Mouse (Mus musculus): Measurements from ENCODE around the gene Trak1. TPM values are rescaled to one million over a fixed set of nuclear protein-coding genes. Genes with fewer than 3 reads are reported as not detected.

Gene Trak1
- polyA plus RNA-seq, 1 experiment from 2014 or later = 32.9 TPM

DNA sequence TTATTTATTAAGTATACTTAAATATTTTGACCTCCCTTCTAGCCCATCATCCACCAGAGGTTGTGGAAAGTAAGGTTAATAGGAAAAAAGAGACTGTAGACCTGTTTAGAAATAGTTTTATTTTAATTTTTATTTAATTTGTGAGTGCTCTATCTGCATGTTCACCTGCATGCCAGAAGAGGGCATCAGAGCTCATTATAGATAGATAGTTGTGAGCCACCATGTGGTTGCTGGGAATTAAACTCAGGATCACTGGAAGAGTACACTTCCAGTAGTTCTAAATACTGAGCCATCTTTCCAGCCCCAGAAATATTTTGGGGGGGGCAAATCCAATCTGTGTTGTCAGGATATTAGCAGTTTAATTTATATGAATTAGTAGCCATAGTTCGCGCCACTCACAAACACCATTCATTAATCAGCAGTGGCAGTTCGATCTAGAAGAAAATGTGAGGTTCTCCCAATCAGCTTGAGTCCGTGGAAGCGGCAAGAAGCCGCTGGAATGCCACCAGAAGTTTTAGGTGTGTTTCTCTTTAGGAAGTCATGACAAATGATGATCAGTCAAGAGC is 13.6 kb upstream of the Trak1 start:
- Histone ChIP-seq H3K4me3 (ENCODE audit: inconsistent target) (no peak overlapping the region), H3K36me3 (ENCODE audit: inconsistent target) (no peaks in the 10 kb centered on the region), H3K79me2 (ENCODE audit: inconsistent target) (no peaks in the 10 kb centered on the region), H3K27ac (no peak overlapping the region)
- WGBS (ENCODE audit: missing documents) = 95% methylated on average over 6 of the region's 6 CpGs

GRCm38 (mm10) chr9:121284422-121284821 is 12.9 kb upstream of the Trak1 start:
- WGBS (ENCODE audit: missing documents) = 74% methylated on average over 3 of the region's 3 CpGs
- no peak overlapping the region for H3K4me3 ChIP-seq (ENCODE audit: inconsistent target)
- no peak overlapping the region for H3K27ac ChIP-seq
- no peaks in the 10 kb centered on the region for H3K36me3 ChIP-seq (ENCODE audit: inconsistent target)
- no peaks in the 10 kb centered on the region for H3K79me2 ChIP-seq (ENCODE audit: inconsistent target)

GRCm38 (mm10) chr9:121285341-121286324 is 11.7 kb upstream of the Trak1 start:
- Histone ChIP-seq H3K79me2 (ENCODE audit: inconsistent target) (no peaks in the 10 kb centered on the region), H3K4me3 (ENCODE audit: inconsistent target) (peak overlapping the region; percentile 33), H3K36me3 (ENCODE audit: inconsistent target) (no peaks in the 10 kb centered on the region), H3K27ac (peak overlapping the region; percentile 41)
- 31% methylated on average over 29 of the region's 29 CpGs for WGBS (ENCODE audit: missing documents)

DNA sequence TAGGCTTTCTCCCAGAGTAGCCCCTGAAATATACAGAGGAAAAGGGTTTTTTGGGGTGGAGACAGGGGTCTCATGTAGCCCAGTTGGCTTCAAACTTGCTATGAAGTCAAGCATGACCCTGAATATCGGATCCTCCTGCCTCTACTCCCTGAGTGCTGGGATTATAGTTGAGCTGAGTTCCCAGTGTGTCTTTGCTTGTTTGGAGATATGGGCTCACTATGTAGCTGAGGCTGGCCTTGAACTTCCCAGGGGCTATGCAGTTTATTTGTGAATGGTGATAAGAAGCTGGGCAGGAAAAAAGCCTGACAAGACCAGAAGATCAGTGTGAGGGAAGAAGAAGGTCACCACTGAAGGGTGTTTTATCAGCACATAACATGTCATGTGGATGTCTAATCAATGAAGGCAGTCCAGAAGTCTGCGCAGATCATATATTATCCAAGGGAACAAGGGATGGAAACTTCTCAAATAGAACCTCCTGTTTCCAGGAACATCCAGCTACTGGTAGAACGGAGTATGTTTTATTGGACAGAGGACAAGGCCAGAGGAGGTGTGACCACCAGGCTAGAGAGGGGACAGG is 10.9 kb upstream of the Trak1 start:
- Histone ChIP-seq H3K27ac (peak overlapping the region; percentile 41), H3K79me2 (ENCODE audit: inconsistent target) (no peaks in the 10 kb centered on the region), H3K4me3 (ENCODE audit: inconsistent target) (peak overlapping the region; percentile 33; the same call in 1 of the 2 replicates), H3K36me3 (ENCODE audit: inconsistent target) (no peaks in the 10 kb centered on the region)
- 93% methylated on average over 3 of the region's 3 CpGs for WGBS (ENCODE audit: missing documents)

DNA sequence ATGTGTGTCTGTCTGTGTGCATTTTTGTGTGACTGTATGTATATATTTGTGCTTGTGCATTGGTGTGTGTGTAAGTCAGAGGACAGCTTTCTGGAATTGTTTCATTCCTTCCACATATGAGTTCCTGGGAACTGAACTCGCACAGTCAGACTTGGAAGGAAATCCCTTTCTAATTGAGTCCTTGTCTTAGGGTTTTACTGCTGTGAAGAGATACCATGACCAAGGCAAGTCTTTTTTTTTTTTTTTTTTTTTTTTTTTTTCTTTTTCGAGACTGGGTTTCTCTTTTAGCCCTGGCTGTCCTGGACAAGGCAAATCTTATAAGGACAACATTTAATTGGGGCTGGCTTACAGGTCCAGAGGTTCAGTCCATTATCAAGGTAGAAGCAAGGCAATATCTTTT is 6.0 kb upstream of the Trak1 start:
- Histone ChIP-seq H3K4me3 (ENCODE audit: inconsistent target) (no peak overlapping the region), H3K79me2 (ENCODE audit: inconsistent target) (no peaks in the 10 kb centered on the region), H3K36me3 (ENCODE audit: inconsistent target) (no peaks in the 10 kb centered on the region), H3K27ac (no peak overlapping the region)
- 100% methylated on average over 1 of the region's 2 CpGs for WGBS (ENCODE audit: missing documents)

DNA sequence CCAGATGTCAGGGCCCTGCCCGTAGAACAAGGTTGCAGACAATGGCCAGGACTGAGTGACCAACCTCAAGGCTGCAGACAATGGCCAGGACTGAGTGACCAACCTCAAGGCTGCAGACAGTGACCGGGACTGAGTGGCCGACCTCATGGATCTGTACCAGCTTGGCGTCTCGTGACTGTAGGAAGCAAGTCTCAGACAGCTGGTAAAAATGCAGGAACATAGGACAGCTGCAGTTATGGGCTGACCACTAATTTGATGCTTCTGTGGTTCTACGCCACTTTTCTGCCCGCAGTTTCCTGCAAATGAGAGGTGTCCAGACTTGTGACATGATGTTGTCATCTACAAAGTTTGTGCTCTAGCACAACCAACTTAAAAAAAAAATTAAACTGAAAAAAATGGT is 4.1 kb upstream of the Trak1 start:
- H3K36me3 ChIP-seq (ENCODE audit: inconsistent target) = no peaks in the 10 kb centered on the region
- H3K4me3 ChIP-seq (ENCODE audit: inconsistent target) = no peak overlapping the region
- H3K27ac ChIP-seq = no peak overlapping the region
- peaks cover 5% of the 10 kb centered on the region for H3K79me2 ChIP-seq (ENCODE audit: inconsistent target)
- 78% methylated on average over 7 of the region's 7 CpGs for WGBS (ENCODE audit: missing documents)

GRCm38 (mm10) chr9:121295221-121295620 is 2.1 kb upstream of the Trak1 start:
- Histone ChIP-seq H3K79me2 (ENCODE audit: inconsistent target) (peaks cover 25% of the 10 kb centered on the region), H3K4me3 (ENCODE audit: inconsistent target) (no peak overlapping the region), H3K27ac (no peak overlapping the region), H3K36me3 (ENCODE audit: inconsistent target) (no peaks in the 10 kb centered on the region)
- 95% methylated on average over 7 of the region's 7 CpGs for WGBS (ENCODE audit: missing documents)

DNA sequence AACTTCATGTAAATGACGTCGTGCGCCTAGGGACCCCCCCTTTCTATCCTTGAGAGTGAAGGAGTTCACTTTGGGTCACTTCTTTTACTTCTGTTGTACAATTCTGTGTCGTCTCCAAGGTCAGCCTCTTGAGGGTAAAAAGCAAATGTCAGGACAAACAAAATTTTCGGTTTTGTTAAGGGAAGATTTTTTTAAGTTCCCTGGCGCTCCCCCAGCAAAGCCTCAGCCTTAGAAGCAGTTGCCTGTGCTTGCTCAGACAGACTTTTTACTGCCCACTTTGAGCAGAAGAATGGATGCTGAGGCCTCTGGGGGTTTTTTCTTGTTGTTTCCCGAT is 730 bp downstream of the Trak1 start:
- Histone ChIP-seq H3K4me3 (ENCODE audit: inconsistent target) (peak overlapping the region; percentile 65), H3K79me2 (ENCODE audit: inconsistent target) (peaks cover 53% of the 10 kb centered on the region), H3K36me3 (ENCODE audit: inconsistent target) (no peaks in the 10 kb centered on the region), H3K27ac (peak overlapping the region; percentile 51)
- 1% methylated on average over 7 of the region's 7 CpGs for WGBS (ENCODE audit: missing documents)

DNA sequence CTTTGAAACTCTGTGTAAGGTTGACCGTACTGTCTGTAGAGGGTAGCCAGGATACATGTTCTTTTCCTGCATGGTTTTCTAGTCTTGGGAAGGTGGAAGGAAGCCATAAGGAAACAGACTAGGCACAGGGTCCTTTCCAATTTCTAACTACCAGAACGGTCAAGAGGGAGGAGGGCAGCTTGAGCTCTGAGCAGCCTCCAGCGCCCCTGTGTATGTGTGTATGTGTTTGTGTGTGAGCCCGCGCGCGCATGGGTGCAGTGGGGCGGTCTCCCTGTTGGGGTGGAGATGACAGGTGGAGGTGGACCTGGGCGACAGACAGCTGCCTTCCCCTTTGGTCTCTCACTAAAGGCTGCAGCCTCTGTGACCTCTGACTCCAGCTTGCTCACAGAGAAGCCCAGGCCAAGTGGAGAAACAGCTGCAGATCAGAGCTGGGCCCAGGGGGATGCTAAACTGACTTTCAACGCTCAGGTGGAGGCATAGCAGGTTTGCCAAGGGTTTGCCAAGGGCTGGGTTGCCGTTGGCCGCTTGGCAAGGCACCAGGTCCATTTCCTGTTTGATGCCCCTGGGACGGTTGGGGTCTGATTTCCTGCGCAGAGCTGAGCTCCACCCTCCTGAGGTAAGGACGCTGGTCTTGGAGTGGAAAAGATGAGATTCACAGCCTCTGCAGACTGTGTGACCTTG is 1.2 kb downstream of the Trak1 start:
- peak overlapping the region; percentile 65 for H3K4me3 ChIP-seq (ENCODE audit: inconsistent target)
- 4% methylated on average over 15 of the region's 15 CpGs for WGBS (ENCODE audit: missing documents)
- no peaks in the 10 kb centered on the region for H3K36me3 ChIP-seq (ENCODE audit: inconsistent target)
- H3K27ac ChIP-seq = peak overlapping the region; percentile 51
- H3K79me2 ChIP-seq (ENCODE audit: inconsistent target) = peaks cover 58% of the 10 kb centered on the region

DNA sequence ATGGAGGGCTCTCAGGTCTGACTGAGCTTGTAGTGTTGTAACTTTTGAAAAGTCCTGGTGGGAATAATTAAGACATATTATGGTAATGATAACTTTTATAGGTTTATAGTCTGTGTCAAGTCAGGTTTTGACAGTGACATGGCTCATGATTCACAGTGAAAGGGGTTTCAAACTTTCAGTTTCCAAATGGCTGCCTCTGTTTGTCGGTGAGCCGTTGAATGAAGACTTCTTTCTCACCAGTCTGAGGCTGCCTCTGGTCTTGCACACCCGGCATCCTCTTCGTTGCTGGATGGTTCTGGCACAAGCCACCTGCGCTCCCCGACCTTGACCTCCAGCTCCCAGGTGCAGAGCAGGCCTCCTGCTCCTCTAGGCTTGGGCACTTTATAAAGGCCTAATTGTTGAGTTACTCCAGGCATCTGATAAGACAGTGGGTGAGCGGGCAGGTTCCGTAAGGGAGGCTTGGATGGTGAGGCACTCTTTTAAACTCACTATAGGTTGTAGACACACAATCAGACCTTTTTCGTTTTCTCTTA is 2.0 kb downstream of the Trak1 start:
- peak overlapping the region; percentile 65; the same call in 1 of the 2 replicates for H3K4me3 ChIP-seq (ENCODE audit: inconsistent target)
- peaks cover 66% of the 10 kb centered on the region for H3K79me2 ChIP-seq (ENCODE audit: inconsistent target)
- no peaks in the 10 kb centered on the region for H3K36me3 ChIP-seq (ENCODE audit: inconsistent target)
- peak overlapping the region; percentile 51; the same call in 1 of the 2 replicates for H3K27ac ChIP-seq
- 62% methylated on average over 9 of the region's 9 CpGs for WGBS (ENCODE audit: missing documents)

DNA sequence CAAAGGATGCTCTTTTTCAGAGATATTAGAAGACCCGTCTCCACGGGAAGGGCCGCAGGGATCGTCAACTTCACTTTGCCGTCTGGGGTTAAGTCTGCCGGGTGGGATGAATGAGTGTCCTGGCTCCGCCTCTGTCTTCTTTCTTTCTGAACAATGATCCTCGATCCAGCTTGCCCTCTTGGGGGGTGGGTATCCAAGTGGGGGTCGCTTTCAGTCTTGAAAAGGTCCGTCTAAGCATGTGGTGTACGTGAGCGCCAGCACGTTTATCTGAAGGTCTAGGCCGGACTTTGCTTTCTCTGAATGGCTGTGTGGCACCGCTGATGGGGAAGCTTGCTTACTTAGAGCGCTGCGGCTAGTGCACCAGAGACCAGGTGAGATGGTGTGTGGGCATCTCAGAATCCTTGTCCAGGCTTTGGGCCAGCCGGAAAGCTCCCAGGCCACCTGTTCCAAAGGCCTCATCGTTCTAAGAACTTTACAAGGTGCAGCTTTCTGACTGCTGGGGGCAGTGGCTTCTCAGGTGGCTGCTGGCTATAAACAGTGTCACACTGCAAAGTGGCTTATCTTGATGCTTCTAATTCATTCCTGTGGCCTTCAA is 2.8 kb downstream of the Trak1 start:
- WGBS (ENCODE audit: missing documents) = 94% methylated on average over 17 of the region's 19 CpGs
- no peak overlapping the region for H3K4me3 ChIP-seq (ENCODE audit: inconsistent target)
- peak overlapping the region; percentile 65; the same call in 1 of the 2 replicates for H3K27ac ChIP-seq
- H3K79me2 ChIP-seq (ENCODE audit: inconsistent target) = peaks cover 74% of the 10 kb centered on the region
- H3K36me3 ChIP-seq (ENCODE audit: inconsistent target) = no peaks in the 10 kb centered on the region

- peaks cover 86% of the 10 kb centered on the region for H3K79me2 ChIP-seq (ENCODE audit: inconsistent target)
- 52% methylated on average over 22 of the region's 22 CpGs for WGBS (ENCODE audit: missing documents)
- peak overlapping the region; percentile 65 for H3K27ac ChIP-seq
- H3K4me3 ChIP-seq (ENCODE audit: inconsistent target) = peak overlapping the region; percentile 11; the same call in 1 of the 2 replicates
- H3K36me3 ChIP-seq (ENCODE audit: inconsistent target) = no peaks in the 10 kb centered on the region
Measured at GRCm38 (mm10) chr9:121301041-121301920, 4.0 kb downstream of the Trak1 start.

GRCm38 (mm10) chr9:121302543-121302942 is 5.2 kb downstream of the Trak1 start:
- Histone ChIP-seq H3K27ac (no peak overlapping the region), H3K4me3 (ENCODE audit: inconsistent target) (no peak overlapping the region), H3K79me2 (ENCODE audit: inconsistent target) (peaks cover 98% of the 10 kb centered on the region), H3K36me3 (ENCODE audit: inconsistent target) (no peaks in the 10 kb centered on the region)
- WGBS (ENCODE audit: missing documents) = 84% methylated on average over 6 of the region's 8 CpGs

Data from macrophage (primary cell).